Mouse (Mus musculus): ENCODE results near the gene Tceal3.
"Not testable (repeated sequence)": the region's sequence is repeated elsewhere in the genome, so short reads cannot be mapped to it uniquely, and the experiment has no call there.

Tceal3 gene

GRCm38 (mm10) chrX:136708168-136708681 lies 117.6 kb downstream of the Tceal3 start:
- peak; percentile 64 for DNase-seq

GRCm38 (mm10) chrX:136708782-136709181 lies 118.1 kb downstream of the Tceal3 start:
- DNase-seq = peak; percentile 2

- not testable (repeated sequence) for DNase-seq
Observed at GRCm38 (mm10) chrX:136714742-136715474, 124.3 kb downstream of the Tceal3 start.

Data from lung, postnatal 10 days (tissue).